Mouse (Mus musculus) kidney, embryonic 14.5 days (tissue): Measurements from ENCODE around the gene Fancd2os. TPM values are rescaled to one million over a fixed set of nuclear protein-coding genes. Genes with fewer than 3 reads are reported as not detected.

Source experiments
- ATAC-seq: fragments of 200-750 bp; cut with Nextera tagmentation; 2 replicates; pipeline ENCODE4 v1.8.0; 2017; ENCODE audit warnings: moderate number of reproducible peaks, mild to moderate bottlenecking, moderate TSS enrichment, moderate library complexity; ENCODE audit not compliant: low FRiP score, low TSS enrichment
- H3K27ac ChIP-seq: fragments of 300-500 bp; sonication (generic); 2 replicates; pipeline ENCODE4 v1.5.1; 2014; ENCODE audit warnings: low read depth, mild to moderate bottlenecking, low read length, moderate library complexity, mixed read lengths
- H3K27me3 ChIP-seq: fragments of 300-500 bp; sonication (generic); 2 replicates; pipeline ENCODE4 v1.6.1; 2014; ENCODE audit warnings: mild to moderate bottlenecking, low read length; ENCODE audit not compliant: control insufficient read depth, insufficient read depth
- H3K36me3 ChIP-seq: fragments of 300-500 bp; sonication (generic); 2 replicates; pipeline ENCODE4 v1.6.1; 2014; ENCODE audit warnings: low read length, mixed read lengths; ENCODE audit not compliant: control insufficient read depth, insufficient read depth
- H3K4me1 ChIP-seq: fragments of 300-500 bp; sonication (generic); 2 replicates; pipeline ENCODE4 v1.6.1; 2014; ENCODE audit warnings: low read length, mixed read lengths; ENCODE audit not compliant: control insufficient read depth, insufficient read depth
- H3K4me2 ChIP-seq: fragments of 300-500 bp; sonication (generic); replicated peaks from 2 replicates; pipeline ENCODE4 v1.6.1; 2014; ENCODE audit warnings: low read depth, mild to moderate bottlenecking, low read length
- H3K4me3 ChIP-seq: fragments of 300-500 bp; sonication (generic); 2 replicates; pipeline ENCODE4 v1.5.1; 2014; ENCODE audit warnings: mild to moderate bottlenecking, low read length
- H3K9ac ChIP-seq: fragments of 300-500 bp; sonication (generic); 2 replicates; pipeline ENCODE4 v1.6.1; 2014; ENCODE audit warnings: low read depth, mild to moderate bottlenecking, low read length, moderate library complexity
- H3K9me3 ChIP-seq: fragments of 300-500 bp; sonication (generic); 2 replicates; pipeline ENCODE4 v1.6.1; 2016; ENCODE audit warnings: low read length; ENCODE audit not compliant: control insufficient read depth
- WGBS: fragments of 180-500 bp; shearing (Covaris S2); extraction: QIAGEN DNeasy Blood & Tissue Kit; methylation state at CpG from one replicate; pipeline ENCODE4 v1.1.7; 2014; 5-methylcytosine and 5-hydroxymethylcytosine counted together
- polyA plus RNA-seq: library from polyadenylated mRNA; unstranded; fragments of >200 nt; fragmentation: Nextera tagmentation; extraction: Ambion mirVana; gene quantifications from 2 replicates; pipeline ENCODE4 v1.2.1, GENCODE M21; 2014

Fancd2os gene
- 0.28 and 1.0 TPM in 2 replicates for polyA plus RNA-seq

- peaks cover 4% of the 10 kb centered on the region; the same call in 1 of the 2 replicates for H3K4me1 ChIP-seq
- H3K9me3 ChIP-seq = no peaks in the 10 kb centered on the region
- H3K27me3 ChIP-seq = no peaks in the 10 kb centered on the region
- H3K27ac ChIP-seq = no peak within 1 kb of the TSS
- no peak within 1 kb of the TSS for H3K9ac ChIP-seq
- H3K4me3 ChIP-seq = no peak within 1 kb of the TSS; the same call in 1 of the 2 replicates
- no peaks in the 10 kb centered on the region; the same call in 1 of the 2 replicates for H3K36me3 ChIP-seq
- no peak within 1 kb of the TSS for H3K4me2 ChIP-seq
- WGBS = 50% methylated on average over 23 of the region's 23 CpGs
- ATAC-seq = no peak
Observed at GRCm38 (mm10) chr6:113600543-113601139, at the start of gene Fancd2os. TSS of gene Fancd2os (minus strand) at chr6:113600715.

GRCm38 (mm10) chr6:113650197-113650640 lies 49.7 kb upstream of the Fancd2os start:
- no peaks in the 10 kb centered on the region for H3K9me3 ChIP-seq
- H3K27ac ChIP-seq = no peak overlapping the region
- ATAC-seq = no peak
- no peaks in the 10 kb centered on the region for H3K4me1 ChIP-seq
- no peaks in the 10 kb centered on the region for H3K27me3 ChIP-seq
- no peaks in the 10 kb centered on the region for H3K36me3 ChIP-seq
- WGBS = 72% methylated on average over 4 of the region's 4 CpGs
- H3K4me2 ChIP-seq = no peak overlapping the region
- no peak overlapping the region for H3K9ac ChIP-seq
- no peak overlapping the region for H3K4me3 ChIP-seq

- ATAC-seq = no peak
- Histone ChIP-seq H3K9me3 (no peaks in the 10 kb centered on the region), H3K27me3 (no peaks in the 10 kb centered on the region), H3K4me1 (no peaks in the 10 kb centered on the region), H3K4me2 (no peak overlapping the region), H3K4me3 (no peak overlapping the region), H3K36me3 (no peaks in the 10 kb centered on the region), H3K27ac (no peak overlapping the region), H3K9ac (no peak overlapping the region)
- 89% methylated on average over 7 of the region's 7 CpGs for WGBS
Observed at GRCm38 (mm10) chr6:113649346-113650196, 49.1 kb upstream of the Fancd2os start.

- no peak overlapping the region for H3K27ac ChIP-seq
- H3K4me1 ChIP-seq = no peaks in the 10 kb centered on the region
- H3K27me3 ChIP-seq = no peaks in the 10 kb centered on the region
- WGBS = 77% methylated on average over 8 of the region's 8 CpGs
- H3K4me2 ChIP-seq = no peak overlapping the region
- no peak overlapping the region for H3K4me3 ChIP-seq
- H3K9me3 ChIP-seq = no peaks in the 10 kb centered on the region
- H3K36me3 ChIP-seq = no peaks in the 10 kb centered on the region
- ATAC-seq = no peak
- H3K9ac ChIP-seq = no peak overlapping the region
Observed at GRCm38 (mm10) chr6:113644808-113645207, 44.3 kb upstream of the Fancd2os start.

- Histone ChIP-seq H3K4me3 (no peak overlapping the region), H3K4me1 (no peaks in the 10 kb centered on the region), H3K36me3 (no peaks in the 10 kb centered on the region), H3K4me2 (no peak overlapping the region), H3K9me3 (no peaks in the 10 kb centered on the region), H3K9ac (no peak overlapping the region), H3K27me3 (no peaks in the 10 kb centered on the region), H3K27ac (no peak overlapping the region)
- WGBS = 98% methylated on average over 2 of the region's 2 CpGs
- no peak for ATAC-seq
Observed at GRCm38 (mm10) chr6:113643967-113644366, 43.5 kb upstream of the Fancd2os start.

GRCm38 (mm10) chr6:113643021-113643420 lies 42.5 kb upstream of the Fancd2os start:
- Histone ChIP-seq H3K4me2 (no peak overlapping the region), H3K9ac (no peak overlapping the region), H3K4me3 (no peak overlapping the region), H3K27me3 (no peaks in the 10 kb centered on the region), H3K27ac (no peak overlapping the region), H3K36me3 (no peaks in the 10 kb centered on the region), H3K4me1 (no peaks in the 10 kb centered on the region), H3K9me3 (no peaks in the 10 kb centered on the region)
- ATAC-seq = no peak
- WGBS = 90% methylated on average over 4 of the region's 4 CpGs

GRCm38 (mm10) chr6:113642605-113643004 lies 42.1 kb upstream of the Fancd2os start:
- ATAC-seq = no peak
- no peaks in the 10 kb centered on the region for H3K9me3 ChIP-seq
- H3K9ac ChIP-seq = no peak overlapping the region
- 77% methylated on average over 8 of the region's 8 CpGs for WGBS
- H3K27me3 ChIP-seq = no peaks in the 10 kb centered on the region
- H3K36me3 ChIP-seq = no peaks in the 10 kb centered on the region
- no peak overlapping the region for H3K27ac ChIP-seq
- no peak overlapping the region for H3K4me2 ChIP-seq
- H3K4me3 ChIP-seq = no peak overlapping the region
- H3K4me1 ChIP-seq = no peaks in the 10 kb centered on the region

- H3K9me3 ChIP-seq = no peaks in the 10 kb centered on the region
- no peak overlapping the region for H3K27ac ChIP-seq
- H3K36me3 ChIP-seq = no peaks in the 10 kb centered on the region
- no peak overlapping the region for H3K4me3 ChIP-seq
- WGBS = 87% methylated on average over 4 of the region's 4 CpGs
- H3K9ac ChIP-seq = no peak overlapping the region
- H3K4me2 ChIP-seq = no peak overlapping the region
- no peaks in the 10 kb centered on the region for H3K4me1 ChIP-seq
- H3K27me3 ChIP-seq = no peaks in the 10 kb centered on the region
- no peak for ATAC-seq
Observed at GRCm38 (mm10) chr6:113639201-113639600, 38.7 kb upstream of the Fancd2os start.
